Mouse (Mus musculus) c-Kit-negative CD71-positive TER-119-positive erythroid progenitor cells, embryonic 14.5 days (primary cell): ENCODE measurements around the gene Plekha6.

Experiments used
- DNase-seq: peaks from one replicate; pipeline ENCODE4 v3.0.0-alpha.2; 2013; ENCODE audit warnings: low read depth, low spot score

Plekha6 gene

DNA sequence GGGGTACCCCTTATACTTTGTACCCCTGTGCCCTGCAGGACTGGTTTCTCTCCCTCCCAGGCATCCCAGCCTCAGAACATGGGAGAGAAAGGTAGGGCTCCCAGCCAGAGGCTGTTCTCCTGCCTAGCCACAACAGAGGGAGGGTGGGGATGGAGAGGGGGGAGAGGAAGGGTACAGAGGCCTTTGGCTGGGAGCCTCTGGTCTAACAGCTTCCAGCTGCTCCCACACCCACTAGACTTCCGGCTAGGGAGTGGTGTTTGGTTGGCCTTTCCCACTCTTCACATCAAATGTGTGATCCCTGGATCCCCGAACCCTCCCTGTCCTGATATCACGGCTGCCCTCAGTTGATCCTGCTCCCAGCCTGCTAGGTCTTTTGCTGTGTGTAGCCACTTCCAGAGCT, 76.9 kb downstream of the Plekha6 start:
- DNase-seq: no peak

DNA sequence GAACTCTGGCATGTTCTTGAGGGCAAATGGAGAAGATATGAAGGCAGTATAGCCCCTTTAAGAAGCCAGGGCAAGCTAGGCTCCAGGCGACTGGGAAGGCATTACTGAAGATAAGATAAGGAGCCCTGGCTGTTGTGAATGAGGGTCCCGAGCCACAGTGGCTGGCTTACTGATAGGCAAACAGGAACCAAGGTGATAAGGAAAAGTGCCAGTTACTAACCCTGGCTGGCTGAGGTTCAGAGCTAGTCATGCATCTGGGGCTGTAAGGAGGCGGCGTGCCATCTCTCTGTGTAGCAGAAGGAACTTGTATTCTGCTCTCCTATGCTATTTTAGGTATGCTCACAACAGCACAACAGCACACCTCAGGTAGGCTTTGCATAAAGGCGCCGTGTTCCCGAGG, 80.7 kb downstream of the Plekha6 start:
- DNase-seq: no peak

DNA sequence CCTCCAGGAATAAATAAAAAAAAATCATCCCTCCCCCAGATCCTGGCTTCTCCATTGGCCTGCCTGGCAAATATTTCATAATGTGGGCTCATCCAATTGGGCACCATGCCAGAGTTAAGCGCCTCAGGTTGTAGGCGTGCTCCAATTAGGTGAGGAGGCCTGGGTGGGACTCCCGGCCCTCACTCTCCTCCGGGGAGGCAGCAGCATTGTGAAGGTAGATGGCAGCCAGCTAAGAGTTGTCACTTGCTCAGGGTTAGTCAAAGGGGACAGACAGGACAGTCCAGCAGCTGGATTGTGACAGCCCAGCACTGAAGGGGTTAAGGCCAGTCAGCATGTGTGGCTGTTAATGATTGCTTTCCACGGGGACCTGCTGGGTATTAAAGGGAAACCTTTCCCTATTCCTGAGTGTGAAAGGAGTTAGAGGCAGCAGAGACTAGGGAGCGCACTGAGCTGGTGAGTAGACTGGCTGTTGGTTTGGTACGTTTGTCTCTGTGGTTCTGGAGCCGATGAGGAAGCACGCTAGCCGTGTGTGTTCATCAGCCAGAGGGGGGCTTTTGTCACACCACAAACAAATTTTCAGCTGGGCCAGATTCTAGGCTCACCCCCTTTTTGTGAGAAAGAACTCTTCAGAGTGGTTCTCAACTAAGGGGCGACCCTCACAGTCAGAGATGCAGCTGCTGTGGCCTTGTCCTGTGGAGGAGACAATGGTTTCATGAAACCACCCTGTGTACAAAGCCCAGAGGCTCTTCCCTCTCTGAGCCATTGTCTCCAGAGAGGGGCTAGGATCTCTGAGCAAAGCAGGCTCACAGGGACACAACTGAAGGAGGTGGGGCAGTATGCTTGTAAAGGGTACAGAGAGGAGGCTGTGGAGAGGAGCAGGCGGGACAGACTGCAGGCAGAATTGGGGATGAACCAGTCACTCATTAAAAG, 81.9 kb downstream of the Plekha6 start:
- no peak for DNase-seq

DNA sequence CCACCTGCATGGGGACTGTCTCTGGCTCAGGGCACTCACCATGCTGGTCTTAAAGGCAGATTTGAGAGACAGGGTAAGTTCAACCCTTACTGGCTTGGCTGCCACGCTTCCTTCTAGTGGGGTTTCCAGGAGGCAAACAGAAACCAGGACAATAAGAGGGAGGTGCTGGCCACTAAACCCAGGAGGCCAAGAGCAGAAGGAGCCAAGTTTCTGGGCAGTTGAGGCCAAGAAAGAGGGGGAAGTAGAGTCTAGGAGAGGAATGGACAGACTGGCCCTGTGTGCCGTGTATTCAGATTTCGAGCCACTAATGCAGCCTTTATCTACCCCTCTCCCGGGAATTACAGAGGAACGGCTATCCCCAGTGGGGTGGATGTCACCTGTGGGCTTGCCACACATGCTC, 83.2 kb downstream of the Plekha6 start:
- no peak for DNase-seq

DNA sequence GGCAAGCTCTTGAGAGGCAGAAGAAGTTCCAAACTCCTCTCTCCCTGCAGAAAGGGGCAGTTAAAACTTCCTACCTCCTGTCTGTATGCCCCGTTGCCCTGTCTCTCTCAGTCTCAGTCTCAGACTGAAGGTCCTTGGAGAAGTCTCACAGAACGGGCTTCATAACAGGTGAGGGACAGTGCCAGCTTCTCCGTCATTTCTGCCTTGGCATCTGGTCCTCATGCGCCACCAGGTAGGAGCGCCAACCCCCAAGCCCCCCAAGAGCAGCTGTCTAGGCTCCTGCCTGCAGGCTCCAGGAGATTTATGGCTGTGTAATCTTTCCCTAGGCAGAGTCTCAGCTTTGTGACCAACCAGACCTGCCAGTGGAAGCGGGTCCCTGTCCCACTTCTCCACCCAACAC, 86.8 kb downstream of the Plekha6 start:
- DNase-seq: no peak

DNA sequence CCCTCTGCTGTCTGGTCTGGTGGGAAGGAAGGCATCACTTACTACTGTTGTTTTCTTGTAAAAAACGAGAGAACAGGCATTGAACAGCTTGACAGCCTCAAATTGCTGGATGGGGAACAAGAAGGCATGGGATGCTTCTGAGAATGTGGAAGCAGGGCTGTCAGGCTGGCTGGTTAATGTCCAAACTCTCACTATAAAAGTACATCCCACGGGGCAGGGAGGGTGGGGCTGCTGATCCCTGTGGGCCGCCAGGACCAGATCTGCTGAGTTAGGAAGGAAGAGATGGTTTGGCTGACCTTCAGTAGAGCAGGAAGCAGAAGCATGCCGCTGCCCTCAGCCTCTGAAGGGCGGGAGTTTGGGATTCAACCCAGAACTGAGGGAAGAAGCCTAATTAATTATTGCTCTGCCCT, 87.6 kb downstream of the Plekha6 start:
- DNase-seq: no peak

DNA sequence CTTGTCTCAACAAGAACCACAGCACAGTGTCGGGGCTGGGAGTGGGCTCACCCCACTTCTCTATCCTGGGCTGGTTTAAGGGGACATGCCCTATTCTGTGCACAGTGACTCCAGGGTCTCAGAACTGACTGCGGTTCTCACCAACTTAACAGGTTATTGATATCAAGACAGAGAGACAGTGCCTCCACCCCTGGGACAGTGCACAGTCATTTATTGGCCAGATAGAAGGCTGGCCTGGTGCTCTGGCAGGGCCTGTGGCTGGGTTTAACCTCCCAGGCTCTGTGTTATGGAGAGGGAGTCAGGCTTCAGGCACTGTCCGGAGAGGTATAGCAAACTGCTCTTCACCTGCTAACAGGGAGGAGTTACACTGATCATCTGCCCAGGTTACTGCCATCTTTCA, 88.2 kb downstream of the Plekha6 start:
- no peak for DNase-seq

DNA sequence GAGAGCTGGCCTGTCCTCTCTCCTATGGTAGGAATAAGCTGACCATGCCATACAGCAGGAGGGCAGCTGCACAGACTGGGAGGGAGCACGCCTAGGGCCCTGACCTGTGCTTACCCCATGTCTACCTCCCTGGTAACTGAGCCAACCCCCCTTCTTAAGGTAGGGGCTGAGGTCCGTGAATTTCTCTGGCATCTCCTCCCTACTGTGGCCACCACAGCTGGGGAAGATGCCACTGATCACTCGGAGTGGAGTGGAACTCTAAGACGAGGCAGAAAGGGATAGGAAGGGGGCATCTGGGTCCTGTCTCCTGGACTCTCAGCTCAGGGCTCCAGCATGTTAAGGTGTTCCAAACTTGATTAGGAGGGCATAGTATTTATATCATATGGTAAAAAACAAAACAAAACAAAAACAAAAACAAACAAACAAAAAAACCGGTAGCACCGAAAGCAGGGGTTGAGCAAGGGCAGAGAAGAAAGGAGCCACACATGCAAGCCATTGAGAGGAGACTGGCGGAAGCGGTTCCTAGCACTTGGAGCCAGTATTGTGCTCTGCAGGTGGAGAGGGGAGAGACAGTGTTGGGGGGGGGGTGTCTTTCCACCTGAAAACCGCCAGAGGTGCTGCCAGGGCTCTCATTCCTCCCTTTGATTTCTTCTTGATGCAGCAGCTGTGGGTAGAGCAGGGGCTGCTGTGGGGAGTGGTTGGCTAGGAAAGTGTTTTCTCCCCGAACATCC, 89.0 kb downstream of the Plekha6 start:
- DNase-seq: no peak

DNA sequence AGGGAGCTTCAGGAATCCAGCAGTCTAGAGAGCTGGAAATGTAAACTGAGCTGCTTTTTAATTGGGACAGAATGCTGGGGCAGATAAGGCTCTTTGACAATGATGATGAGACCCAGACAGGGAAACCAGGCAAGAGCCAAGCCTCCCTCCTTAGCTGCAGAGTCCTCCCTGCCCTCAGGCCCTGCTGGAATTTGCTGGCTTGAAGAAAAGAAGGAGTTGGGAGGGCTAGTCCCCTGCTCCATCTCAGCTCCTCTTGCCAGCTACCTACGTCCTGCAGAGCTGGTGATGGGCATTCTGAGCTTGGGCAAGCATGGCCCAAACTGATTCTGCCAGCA, 89.5 kb downstream of the Plekha6 start:
- no peak for DNase-seq

DNA sequence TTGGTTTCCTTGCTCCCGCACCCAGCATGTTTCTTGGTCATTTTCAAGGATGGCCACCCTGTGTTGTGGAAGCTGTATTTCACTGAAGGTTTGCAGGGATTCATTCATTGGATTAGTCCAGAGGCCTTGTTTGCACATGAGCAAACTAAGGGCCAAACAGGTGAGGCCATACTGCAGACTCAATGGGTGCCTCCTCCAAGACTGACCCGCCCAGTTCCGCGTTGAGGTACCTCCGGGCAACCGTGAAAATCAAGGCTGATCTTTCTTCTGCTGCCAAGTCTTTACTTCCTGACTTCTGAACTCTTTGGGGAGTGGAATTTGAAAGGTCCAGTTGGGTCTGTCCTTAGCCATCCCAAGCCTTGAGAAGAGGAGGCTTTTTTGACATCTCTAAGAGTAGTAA, 90.2 kb downstream of the Plekha6 start:
- no peak for DNase-seq

DNA sequence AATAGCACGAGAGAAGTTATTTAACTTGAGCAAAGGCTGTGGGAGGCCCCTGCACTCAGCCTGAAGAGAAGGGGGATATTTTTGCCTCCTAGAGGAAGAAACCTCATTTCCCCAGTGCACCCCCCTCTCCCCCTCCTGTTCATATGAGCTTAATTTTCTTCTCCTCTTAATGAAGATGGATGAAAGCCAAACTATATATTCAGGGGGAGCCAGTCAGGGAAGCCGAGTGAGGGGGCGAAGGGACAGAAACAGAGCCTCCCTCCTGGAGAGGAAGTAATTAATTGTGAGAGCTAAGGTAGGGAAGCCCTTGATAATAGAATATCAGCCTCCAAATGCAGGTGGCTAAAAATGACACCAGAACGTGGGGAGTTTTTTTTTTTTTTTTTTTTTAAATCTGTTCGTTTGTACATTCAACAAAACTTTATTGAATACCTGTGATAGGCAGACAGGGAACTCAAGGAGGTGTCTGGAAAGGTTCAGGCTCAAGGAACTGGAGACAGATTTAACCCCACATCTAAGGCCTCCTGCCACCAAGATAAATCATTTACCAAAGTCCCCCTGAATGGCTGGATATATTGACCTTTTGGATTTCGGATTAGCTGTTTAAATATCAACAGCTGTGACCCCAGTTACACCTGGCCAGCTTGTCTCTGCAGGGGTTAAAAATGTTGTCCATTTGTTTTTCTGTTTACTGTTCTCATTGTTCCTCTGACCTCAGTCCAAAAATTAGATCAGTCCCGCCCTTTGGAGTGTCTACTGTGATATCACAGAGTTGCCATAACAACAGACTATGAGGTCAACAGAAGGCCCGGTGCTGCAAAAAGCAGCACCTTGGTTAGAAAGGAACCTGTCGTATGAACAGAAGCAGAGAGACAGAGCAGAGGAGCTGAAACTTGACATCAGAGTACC, 91.1 kb downstream of the Plekha6 start:
- no peak for DNase-seq

DNA sequence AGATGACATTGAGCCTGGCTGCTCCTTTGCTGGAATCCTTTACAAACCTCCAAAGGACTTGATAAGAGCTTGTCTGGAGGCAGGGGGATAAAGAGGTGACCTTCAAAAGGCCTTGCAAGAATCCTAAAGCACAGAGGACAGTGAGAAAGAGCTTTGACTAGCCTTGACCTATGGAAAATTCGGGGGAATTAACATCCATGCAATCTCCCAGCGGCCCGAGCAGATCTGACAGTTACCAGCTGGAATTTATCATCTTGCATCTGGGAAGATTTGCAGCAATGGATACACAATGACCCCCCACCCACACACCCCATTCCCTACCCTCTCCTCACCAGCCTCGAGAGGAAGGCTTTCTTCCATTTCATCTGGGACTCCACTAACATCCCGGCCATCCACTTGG, 91.8 kb downstream of the Plekha6 start:
- DNase-seq: no peak

DNA sequence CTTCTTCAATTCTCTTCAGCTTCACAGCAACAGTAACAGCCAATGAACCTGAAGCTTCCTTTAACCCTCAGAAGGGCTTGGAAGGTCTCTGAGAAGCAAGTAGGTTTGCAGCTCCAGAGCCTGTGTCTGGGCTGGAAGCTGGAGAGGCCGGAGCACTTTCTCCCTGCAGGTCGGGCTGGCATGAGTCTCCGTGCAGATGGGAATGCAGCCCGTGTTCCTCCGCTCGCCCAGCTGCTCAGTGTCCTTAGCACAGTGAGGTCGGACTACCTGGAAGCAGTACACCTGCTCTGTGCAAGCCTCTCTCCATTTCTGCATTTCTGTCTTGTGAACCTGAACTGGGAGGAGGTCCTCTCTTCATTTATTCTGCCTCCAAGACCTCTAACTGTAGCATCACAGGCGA, 92.3 kb downstream of the Plekha6 start:
- no peak for DNase-seq

DNA sequence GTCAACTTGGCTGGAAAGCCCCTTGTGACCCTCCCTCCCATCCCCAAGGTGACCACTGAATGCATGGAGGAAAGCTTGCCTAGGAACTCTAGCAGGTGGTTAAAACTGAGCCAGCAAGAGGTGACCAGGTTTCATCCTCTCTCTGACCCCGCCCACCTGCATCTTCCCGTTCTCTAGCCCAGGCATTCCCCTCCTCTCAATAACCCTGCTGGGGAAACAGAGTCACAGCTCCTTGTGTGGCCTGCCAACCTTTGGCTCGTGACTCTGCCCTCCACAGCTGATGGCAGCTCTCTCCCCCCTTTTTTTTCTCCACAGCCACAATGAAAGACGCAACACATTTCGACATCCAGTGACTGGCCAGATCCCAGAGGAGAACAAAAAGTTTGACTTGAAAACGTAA, 94.7 kb downstream of the Plekha6 start:
- DNase-seq: no peak

DNA sequence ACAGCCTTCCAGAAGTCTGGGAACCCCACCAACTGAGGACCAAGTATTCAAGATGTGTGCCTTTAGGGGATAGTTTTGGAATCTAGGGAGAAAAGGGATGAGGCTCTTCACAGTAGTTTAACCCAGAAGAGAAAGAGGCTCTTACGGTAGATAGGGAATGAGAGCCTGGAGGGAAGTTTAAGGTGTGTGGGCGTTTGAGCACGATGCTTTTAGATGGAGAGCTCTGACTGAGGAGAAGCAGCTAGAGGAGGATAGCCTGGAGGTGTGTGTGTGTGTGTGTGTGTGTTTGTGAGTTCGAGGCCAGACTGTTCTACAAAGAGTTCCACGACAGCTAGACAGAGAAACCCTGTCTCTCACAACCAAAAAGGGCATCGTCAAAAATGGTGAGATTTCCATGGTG, 98.6 kb downstream of the Plekha6 start:
- DNase-seq: no peak

DNA sequence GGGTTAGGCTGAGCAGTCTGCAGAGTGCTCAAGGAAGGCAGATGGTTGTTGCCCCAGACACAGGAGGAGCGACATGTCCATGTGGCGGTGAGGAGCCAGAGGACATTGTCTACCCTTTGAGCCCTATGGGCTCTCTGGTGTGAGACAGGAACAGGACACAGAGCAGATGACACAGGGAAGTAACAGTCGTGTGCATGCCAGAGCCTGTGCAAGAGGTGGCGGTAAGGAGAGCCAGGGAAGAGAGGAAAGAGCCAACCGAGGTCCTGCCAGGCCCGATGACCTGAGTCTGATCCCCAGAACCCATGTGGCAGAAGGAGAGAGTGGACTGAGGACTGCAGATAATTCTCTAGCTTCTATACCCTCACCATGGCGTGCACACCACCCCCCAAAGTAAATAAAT, 99.1 kb downstream of the Plekha6 start:
- no peak for DNase-seq

DNA sequence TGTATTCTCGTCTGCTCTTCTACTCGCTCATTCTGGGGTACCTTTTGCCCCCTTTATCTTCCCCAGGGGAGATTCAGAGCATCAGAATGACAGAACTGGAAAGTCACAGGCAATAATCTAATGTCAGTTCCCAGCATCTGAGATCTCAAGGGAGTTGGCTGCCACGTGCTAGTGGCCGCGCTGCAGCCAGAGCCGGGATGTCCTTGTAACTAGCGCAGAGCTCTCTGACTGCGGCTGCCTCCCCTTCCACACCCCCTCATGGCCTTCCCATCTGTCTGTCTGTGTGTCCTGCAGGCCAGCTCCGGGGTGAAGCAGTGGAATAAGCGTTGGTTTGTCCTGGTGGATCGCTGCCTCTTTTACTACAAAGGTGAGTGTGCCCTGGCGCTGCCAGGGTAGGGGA, 100.4 kb downstream of the Plekha6 start:
- DNase-seq: no peak

DNA sequence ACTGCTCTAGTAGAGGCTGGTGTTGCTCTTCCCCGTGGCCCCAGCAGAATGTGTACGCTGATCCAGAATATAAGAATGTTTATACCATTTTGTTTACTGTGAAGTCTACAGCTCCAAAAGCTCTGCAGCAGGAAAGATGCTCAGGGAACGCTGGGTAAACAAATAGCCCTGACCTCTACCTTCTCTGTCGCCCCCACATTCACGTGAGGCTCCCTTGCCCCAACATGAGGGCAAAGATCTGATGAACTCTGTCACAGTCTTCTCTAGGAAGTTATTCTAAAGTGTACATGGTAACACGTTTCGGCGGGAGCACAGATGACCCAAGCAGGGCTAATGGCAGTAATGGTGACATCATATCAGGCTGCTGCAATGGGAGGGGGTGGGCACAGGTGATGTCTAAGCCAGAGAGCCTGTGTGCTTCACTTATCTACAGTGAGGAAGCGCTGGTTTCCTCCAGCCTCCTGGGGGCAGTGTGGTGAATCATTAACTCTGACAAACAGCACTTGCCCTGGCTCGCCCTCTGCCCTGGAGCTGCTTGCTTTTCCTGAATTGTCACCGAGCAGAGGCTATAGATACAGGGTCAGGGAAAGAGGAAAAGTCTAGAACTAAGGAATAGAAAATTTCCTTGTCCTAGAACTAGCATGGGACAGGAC, 101.2 kb downstream of the Plekha6 start:
- DNase-seq: no peak

DNA sequence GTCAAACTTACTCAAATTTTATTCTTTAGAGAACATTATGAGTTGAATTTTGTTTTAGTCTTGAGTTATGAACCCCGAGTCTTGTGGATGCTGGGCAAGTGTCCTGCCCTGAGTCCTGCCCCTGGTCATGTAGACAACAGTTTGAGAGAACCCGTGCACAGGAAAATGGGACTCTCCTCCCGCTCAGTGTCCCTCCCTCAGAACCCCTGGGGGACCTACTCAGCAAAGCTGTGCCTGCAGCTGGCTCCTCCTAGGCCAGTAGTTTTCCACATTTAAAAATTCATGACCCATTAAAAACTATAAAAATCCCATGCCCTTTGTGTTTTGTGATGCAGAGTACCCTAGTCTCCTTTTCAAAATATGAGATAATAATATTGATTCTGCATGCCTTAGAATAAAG, 103.1 kb downstream of the Plekha6 start:
- no peak for DNase-seq

DNA sequence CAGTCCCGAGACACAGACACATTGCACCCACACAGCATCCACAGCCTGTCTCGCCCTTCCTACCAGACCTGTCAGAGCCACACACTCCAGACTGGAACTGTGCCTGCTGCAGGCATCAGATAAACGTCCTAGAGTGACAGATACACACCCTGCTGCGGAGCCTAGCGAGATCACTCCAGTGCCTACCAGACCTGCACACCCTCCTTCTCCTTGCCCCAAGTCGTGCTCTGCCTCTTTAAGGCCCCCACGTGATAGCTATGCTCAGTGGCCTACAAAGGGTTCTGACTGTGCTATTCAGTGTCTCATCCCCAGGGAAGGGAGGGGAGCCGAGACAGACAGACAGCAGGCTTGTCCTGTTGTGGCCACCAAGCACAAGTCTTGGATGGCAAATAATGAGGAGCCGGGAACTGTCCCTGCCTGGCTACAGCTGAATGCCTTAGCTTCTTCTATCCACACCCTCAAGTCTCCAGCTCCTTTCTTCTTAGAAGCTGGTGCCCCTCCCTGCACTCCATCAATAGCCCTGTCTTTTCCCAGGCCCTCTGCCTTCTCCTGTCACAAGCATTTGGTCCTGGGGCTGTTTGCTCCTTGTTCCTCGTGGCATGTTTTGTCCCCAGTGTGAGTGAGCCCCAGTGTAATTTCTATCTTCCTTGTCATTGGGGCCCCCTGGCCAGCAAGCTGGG, 103.9 kb downstream of the Plekha6 start:
- no peak for DNase-seq

DNA sequence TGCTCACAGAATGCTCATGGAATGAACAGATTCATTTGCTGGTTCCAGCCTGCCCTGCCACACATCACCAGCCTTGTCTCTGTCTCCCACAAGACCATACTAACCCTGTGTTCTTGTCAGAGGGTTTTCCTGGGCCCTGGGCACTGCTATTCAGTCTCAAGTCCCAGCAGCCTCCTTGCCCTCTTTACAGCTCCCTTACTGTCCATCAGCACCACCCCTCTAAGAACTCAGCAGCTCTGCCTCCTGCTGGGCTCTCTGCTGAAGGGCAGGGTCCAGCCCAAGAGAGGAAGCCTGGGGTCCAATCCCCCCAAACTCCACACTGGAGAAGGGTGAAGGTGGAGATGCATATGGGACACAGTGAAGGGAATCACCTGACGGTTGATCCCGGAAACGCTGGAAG, 104.5 kb downstream of the Plekha6 start:
- DNase-seq: no peak
